Mouse (Mus musculus): ENCODE measurements at regions not wholly inside any gene's neighbourhood (a gene's known extent, or its start where the extent isn't known, plus 50 kb on each side); places are given as distances from the start of the nearest gene placed in this dataset.

- Histone ChIP-seq H3K4me3 (ENCODE audit: low read depth, low read length) (no peak overlapping the region), H3K9me3 (ENCODE audit: low read depth, low read length) (no peaks in the 10 kb centered on the region), H3K4me1 (ENCODE audit: insufficient read depth) (peaks cover 13% of the 10 kb centered on the region; the same call in 1 of the 2 replicates), H3K9ac (no peak overlapping the region), H3K27ac (ENCODE audit: low read depth) (no peak overlapping the region), H3K4me2 (no peak overlapping the region), H3K36me3 (ENCODE audit: insufficient read depth) (no peaks in the 10 kb centered on the region), H3K27me3 (ENCODE audit: insufficient read depth, low read length) (no peaks in the 10 kb centered on the region)
- 77% methylated on average over 3 of the region's 3 CpGs for WGBS
- no peak for TF ChIP-seq CTCF (IDR thresholded peaks at IDR 0.05; ENCODE audit: low read depth)
- ATAC-seq (ENCODE audit: insufficient read depth) (no peak), DNase-seq (no peak)
These were observed 486.9 kb upstream of the Gm9747 start for GRCm38 (mm10) chr1:81746013-81746412.

GRCm38 (mm10) chr1:81747025-81747424, 485.9 kb upstream of the Gm9747 start:
- Histone ChIP-seq H3K4me2 (no peak overlapping the region), H3K27ac (ENCODE audit: low read depth) (peak overlapping the region; percentile 24; the same call in 1 of the 2 replicates), H3K36me3 (ENCODE audit: insufficient read depth) (no peaks in the 10 kb centered on the region), H3K9ac (no peak overlapping the region), H3K4me3 (ENCODE audit: low read depth, low read length) (no peak overlapping the region), H3K4me1 (ENCODE audit: insufficient read depth) (peaks cover 13% of the 10 kb centered on the region; the same call in 1 of the 2 replicates), H3K9me3 (ENCODE audit: low read depth, low read length) (no peaks in the 10 kb centered on the region), H3K27me3 (ENCODE audit: insufficient read depth, low read length) (no peaks in the 10 kb centered on the region)
- WGBS = 34% methylated on average over 3 of the region's 3 CpGs
- no peak for TF ChIP-seq CTCF (IDR thresholded peaks at IDR 0.05; ENCODE audit: low read depth)
- DNase-seq (peak; percentile 56), ATAC-seq (ENCODE audit: insufficient read depth) (peak; percentile 33)

- peak; percentile 23 for DNase-seq
- 56% methylated on average over 2 of the region's 2 CpGs for WGBS
- Histone ChIP-seq H3K27ac (ENCODE audit: low read depth) (no peak overlapping the region), H3K9ac (no peak overlapping the region), H3K4me3 (ENCODE audit: low read depth, low read length) (no peak overlapping the region), H3K4me1 (ENCODE audit: insufficient read depth) (no peaks in the 10 kb centered on the region), H3K4me2 (no peak overlapping the region), H3K27me3 (ENCODE audit: insufficient read depth, low read length) (no peaks in the 10 kb centered on the region), H3K9me3 (ENCODE audit: low read depth, low read length) (no peaks in the 10 kb centered on the region), H3K36me3 (ENCODE audit: insufficient read depth) (no peaks in the 10 kb centered on the region)
- no peak; the same call in 1 of the 2 replicates for ATAC-seq (ENCODE audit: insufficient read depth)
- TF ChIP-seq CTCF (IDR thresholded peaks at IDR 0.05; ENCODE audit: low read depth) = no peak
These were observed 478.8 kb upstream of the Gm9747 start for GRCm38 (mm10) chr1:81754067-81754466.

- Histone ChIP-seq H3K4me2 (no peak overlapping the region), H3K4me1 (ENCODE audit: insufficient read depth) (no peaks in the 10 kb centered on the region), H3K36me3 (ENCODE audit: insufficient read depth) (no peaks in the 10 kb centered on the region), H3K27ac (ENCODE audit: low read depth) (no peak overlapping the region), H3K9ac (no peak overlapping the region), H3K4me3 (ENCODE audit: low read depth, low read length) (no peak overlapping the region), H3K9me3 (ENCODE audit: low read depth, low read length) (no peaks in the 10 kb centered on the region), H3K27me3 (ENCODE audit: insufficient read depth, low read length) (no peaks in the 10 kb centered on the region)
- ATAC-seq (ENCODE audit: insufficient read depth) (peak; percentile 75; the same call in 1 of the 2 replicates), DNase-seq (no peak)
- WGBS = 32% methylated on average over 3 of the region's 3 CpGs
- no peak for TF ChIP-seq CTCF (IDR thresholded peaks at IDR 0.05; ENCODE audit: low read depth)
These were observed 477.6 kb upstream of the Gm9747 start for GRCm38 (mm10) chr1:81755281-81755680.

GRCm38 (mm10) chr1:81755694-81756093, 477.2 kb upstream of the Gm9747 start:
- DNase-seq = no peak
- ATAC-seq (ENCODE audit: insufficient read depth) = no peak; the same call in 1 of the 2 replicates
- no peaks in the 10 kb centered on the region for H3K27me3 ChIP-seq (ENCODE audit: insufficient read depth, low read length)
- H3K36me3 ChIP-seq (ENCODE audit: insufficient read depth) = no peaks in the 10 kb centered on the region
- no peaks in the 10 kb centered on the region for H3K9me3 ChIP-seq (ENCODE audit: low read depth, low read length)
- no peak overlapping the region for H3K9ac ChIP-seq
- no peak for TF ChIP-seq CTCF (IDR thresholded peaks at IDR 0.05; ENCODE audit: low read depth)
- WGBS = 51% methylated on average over 2 of the region's 2 CpGs
- no peak overlapping the region for H3K4me2 ChIP-seq
- no peak overlapping the region for H3K27ac ChIP-seq (ENCODE audit: low read depth)
- no peak overlapping the region for H3K4me3 ChIP-seq (ENCODE audit: low read depth, low read length)
- H3K4me1 ChIP-seq (ENCODE audit: insufficient read depth) = no peaks in the 10 kb centered on the region

GRCm38 (mm10) chr1:81759919-81760318, 473.0 kb upstream of the Gm9747 start:
- no peaks in the 10 kb centered on the region for H3K36me3 ChIP-seq (ENCODE audit: insufficient read depth)
- H3K4me3 ChIP-seq (ENCODE audit: low read depth, low read length) = no peak overlapping the region
- TF ChIP-seq CTCF (IDR thresholded peaks at IDR 0.05; ENCODE audit: low read depth) = no peak
- no peaks in the 10 kb centered on the region for H3K9me3 ChIP-seq (ENCODE audit: low read depth, low read length)
- H3K27ac ChIP-seq (ENCODE audit: low read depth) = no peak overlapping the region
- H3K27me3 ChIP-seq (ENCODE audit: insufficient read depth, low read length) = no peaks in the 10 kb centered on the region
- ATAC-seq (ENCODE audit: insufficient read depth) (no peak), DNase-seq (no peak)
- no peak overlapping the region for H3K9ac ChIP-seq
- WGBS = 77% methylated on average over 2 of the region's 2 CpGs
- H3K4me1 ChIP-seq (ENCODE audit: insufficient read depth) = no peaks in the 10 kb centered on the region
- no peak overlapping the region for H3K4me2 ChIP-seq

GRCm38 (mm10) chr1:81771704-81772103, 461.2 kb upstream of the Gm9747 start:
- Histone ChIP-seq H3K9ac (no peak overlapping the region), H3K4me2 (no peak overlapping the region), H3K9me3 (ENCODE audit: low read depth, low read length) (no peaks in the 10 kb centered on the region), H3K4me3 (ENCODE audit: low read depth, low read length) (no peak overlapping the region), H3K36me3 (ENCODE audit: insufficient read depth) (no peaks in the 10 kb centered on the region), H3K4me1 (ENCODE audit: insufficient read depth) (no peaks in the 10 kb centered on the region), H3K27me3 (ENCODE audit: insufficient read depth, low read length) (no peaks in the 10 kb centered on the region), H3K27ac (ENCODE audit: low read depth) (no peak overlapping the region)
- WGBS = 83% methylated on average over 3 of the region's 3 CpGs
- peak; percentile 60 for DNase-seq
- no peak for TF ChIP-seq CTCF (IDR thresholded peaks at IDR 0.05; ENCODE audit: low read depth)
- no peak for ATAC-seq (ENCODE audit: insufficient read depth)

GRCm38 (mm10) chr1:81780583-81780982, 452.3 kb upstream of the Gm9747 start:
- H3K27ac ChIP-seq (ENCODE audit: low read depth) = no peak overlapping the region
- no peaks in the 10 kb centered on the region for H3K9me3 ChIP-seq (ENCODE audit: low read depth, low read length)
- DNase-seq = no peak
- no peak overlapping the region for H3K4me2 ChIP-seq
- TF ChIP-seq CTCF (IDR thresholded peaks at IDR 0.05; ENCODE audit: low read depth) = no peak
- H3K27me3 ChIP-seq (ENCODE audit: insufficient read depth, low read length) = no peaks in the 10 kb centered on the region
- H3K9ac ChIP-seq = no peak overlapping the region
- no peak overlapping the region for H3K4me3 ChIP-seq (ENCODE audit: low read depth, low read length)
- H3K36me3 ChIP-seq (ENCODE audit: insufficient read depth) = no peaks in the 10 kb centered on the region
- no peak for ATAC-seq (ENCODE audit: insufficient read depth)
- H3K4me1 ChIP-seq (ENCODE audit: insufficient read depth) = no peaks in the 10 kb centered on the region
